Mouse (Mus musculus): ENCODE results near the gene Scamp4. TPM values are rescaled to one million over a fixed set of nuclear protein-coding genes. Genes with fewer than 3 reads are reported as not detected.

The Scamp4 gene
- total and polyA plus RNA-seq, 3 experiments: 18.5 to 89.9 (median 33.2) TPM

GRCm38 (mm10) chr10:80560621-80561020 lies 42.1 kb upstream of the Scamp4 start:
- Histone ChIP-seq H3K36me3 (replicated peaks in 1 of 2; ENCODE audit: control insufficient read depth in 1 of 2, insufficient read depth in 1 of 2, low read length in 1 of 2) (peaks cover 0 to 54% of the 10 kb centered on the region in 2 experiments), H3K4me1 (ENCODE audit: control insufficient read depth in 1 of 2, insufficient read depth in 2 of 2) (peaks cover 18 to 46% of the 10 kb centered on the region in 2 experiments), H3K9ac (ENCODE audit: insufficient read depth, low read depth) (peak overlapping the region; percentile 91), H3K4me3 (replicated peaks in 1 of 3; ENCODE audit: low read depth in 2 of 3, low read length in 2 of 3, poor library complexity in 1 of 3) (peak overlapping the region; percentile 71 to 98 (median 93)), H3K4me2 (ENCODE audit: insufficient read depth, low read depth, poor library complexity, severe bottlenecking) (peak overlapping the region; percentile 72), H3K9me3 (replicated peaks; ENCODE audit: low read length) (no peaks in the 10 kb centered on the region), H3K79me2 (replicated peaks; ENCODE audit: control insufficient read depth, extremely low read depth, insufficient read depth, poor library complexity, severe bottlenecking) (peaks cover 49% of the 10 kb centered on the region), H3K27me3 (replicated peaks) (no peaks in the 10 kb centered on the region), H3K27ac (ENCODE audit: insufficient read depth, low read depth) (peak overlapping the region; percentile 46; the same call in 1 of the 2 replicates)
- no peak for DNase-seq (ENCODE audit: extremely low read depth)
- in situ Hi-C loops (cut with MboI; ENCODE audit: low pct_ligation_motif_present, low pct_unique_long_range_greater_than_20kb, low sequenced_read_pairs): no loop called here
- TF ChIP-seq CHD2 (IDR thresholded peaks at IDR 0.05; ENCODE audit: low read length) (no peak), ZKSCAN1 (IDR thresholded peaks at IDR 0.05; ENCODE audit: borderline replicate concordance, low read depth, low read length) (no peak), MAX (IDR thresholded peaks at IDR 0.05; ENCODE audit: low read length) (no peak), TBP (conservative IDR thresholded peaks at IDR 0.05; ENCODE audit: low read depth, low read length) (no peak), JUN (IDR thresholded peaks at IDR 0.05; ENCODE audit: insufficient read depth, low read depth, low read length) (no peak), ZC3H11A (IDR thresholded peaks at IDR 0.05; ENCODE audit: low read depth, low read length) (no peak), TCF12 (IDR thresholded peaks at IDR 0.05; ENCODE audit: low read depth, low read length) (no peak), NRF1 (IDR thresholded peaks at IDR 0.05; ENCODE audit: low read depth, low read length) (no peak), KAT2A (IDR thresholded peaks at IDR 0.05; ENCODE audit: insufficient replicate concordance, low read length) (no peak), ZMIZ1 (IDR thresholded peaks at IDR 0.05; ENCODE audit: low read depth, low read length) (no peak), RAD21 (IDR thresholded peaks at IDR 0.05; ENCODE audit: low read depth, low read length) (no peak), HCFC1 (IDR thresholded peaks at IDR 0.05; ENCODE audit: low read depth, low read length) (no peak), SIN3A (IDR thresholded peaks at IDR 0.05; ENCODE audit: low read length) (no peak), ZNF384 (IDR thresholded peaks at IDR 0.05; ENCODE audit: low read depth, low read length) (no peak), RCOR1 (conservative IDR thresholded peaks at IDR 0.05; ENCODE audit: low read depth, low read length) (no peak), USF2 (conservative IDR thresholded peaks at IDR 0.05; ENCODE audit: low read depth, low read length) (no peak), BHLHE40 (IDR thresholded peaks at IDR 0.05; ENCODE audit: low read depth, low read length) (no peak), MYC (IDR thresholded peaks at IDR 0.05; ENCODE audit: low read depth, low read length) (no peak), SMC3 (IDR thresholded peaks at IDR 0.05; ENCODE audit: low read depth, low read length) (no peak), CHD1 (IDR thresholded peaks at IDR 0.05; ENCODE audit: low read depth, low read length) (no peak)
- dilution Hi-C loops (cut with MboI; ENCODE audit: extremely low pct_ligation_motif_present, extremely low pct_unique_long_range_greater_than_20kb, low sequenced_read_pairs): no loop called here
